Mouse (Mus musculus) G1E (cell line): ENCODE data around the gene Il1b. TPM values are rescaled to one million over a fixed set of nuclear protein-coding genes. Genes with fewer than 3 reads are reported as not detected.

Experiments used
- ATAC-seq: 2 replicates; pipeline ENCODE4 v1.8.0; 2016; ENCODE audit warnings: mild to moderate bottlenecking; ENCODE audit not compliant: insufficient number of reproducible peaks, poor library complexity, low FRiP score, severe bottlenecking; ENCODE audit errors: extremely low read depth
- DNase-seq: peaks from one replicate; pipeline ENCODE4 v3.0.0; 2012; ENCODE audit warnings: low spot score
- H3K27me3 ChIP-seq: 2 replicates; pipeline ENCODE4 v1.6.1; 2012; ENCODE audit warnings: mild to moderate bottlenecking, low read length, inconsistent platforms; ENCODE audit not compliant: insufficient read depth
- H3K36me3 ChIP-seq: replicated peaks from 2 replicates; pipeline ENCODE3; 2012; ENCODE audit warnings: mild to moderate bottlenecking, inconsistent platforms
- H3K4me1 ChIP-seq: 2 replicates; pipeline ENCODE4 v1.6.1; 2012; ENCODE audit warnings: low read depth, low read length, inconsistent platforms, mixed read lengths; ENCODE audit not compliant: insufficient read depth
- H3K4me3 ChIP-seq: 2 replicates; pipeline ENCODE4 v1.5.1; 2012; ENCODE audit warnings: low read depth, mild to moderate bottlenecking, inconsistent platforms, low read length, moderate library complexity, mixed read lengths
- H3K9me3 ChIP-seq: replicated peaks from 2 replicates; pipeline ENCODE4 v1.6.1; 2012; ENCODE audit warnings: inconsistent platforms
- CTCF ChIP-seq: IDR thresholded peaks from 2 replicates; pipeline ENCODE4 v1.5.1; 2012; ENCODE audit warnings: low read depth, low read length, inconsistent platforms, mixed read lengths
- GATA1 ChIP-seq: IDR thresholded peaks from 2 replicates; pipeline ENCODE4 v1.6.1; 2012; ENCODE audit warnings: borderline replicate concordance, low read length, inconsistent platforms, mixed read lengths
- GATA2 ChIP-seq: IDR thresholded peaks from 2 replicates; pipeline ENCODE4 v1.6.1; 2012; ENCODE audit warnings: low read depth, low read length, inconsistent platforms, borderline replicate concordance
- POLR2AphosphoS5 ChIP-seq: IDR thresholded peaks from 2 replicates; pipeline ENCODE4 v1.6.1; 2012; ENCODE audit warnings: low read depth, low read length, inconsistent platforms; ENCODE audit not compliant: insufficient replicate concordance
- TAL1 ChIP-seq: conservative IDR thresholded peaks from 2 replicates; pipeline ENCODE4 v1.6.1; 2012; ENCODE audit warnings: low read depth, low read length, inconsistent platforms, mixed read lengths
- polyA plus RNA-seq: library from polyadenylated mRNA; stranded (reverse); fragments of >175 nt; gene quantifications from 2 replicates; pipeline ENCODE4 v1.2.3, GENCODE M21; 2012
- total RNA-seq, 2 experiments: library from RNA; stranded (forward) in 1 of 2; stranded (reverse) in 1 of 2; fragments of 200-1000 nt in 1 of 2; fragments of >200 nt in 1 of 2; fragmentation: Nextera tagmentation in 1 of 2; gene quantifications; 2 replicates each; pipeline ENCODE4 v1.2.3; 2014 to 2017

Il1b gene
- total and polyA plus RNA-seq, 3 experiments, result 0.26 to 82.2 (median 12.2) TPM

DNA sequence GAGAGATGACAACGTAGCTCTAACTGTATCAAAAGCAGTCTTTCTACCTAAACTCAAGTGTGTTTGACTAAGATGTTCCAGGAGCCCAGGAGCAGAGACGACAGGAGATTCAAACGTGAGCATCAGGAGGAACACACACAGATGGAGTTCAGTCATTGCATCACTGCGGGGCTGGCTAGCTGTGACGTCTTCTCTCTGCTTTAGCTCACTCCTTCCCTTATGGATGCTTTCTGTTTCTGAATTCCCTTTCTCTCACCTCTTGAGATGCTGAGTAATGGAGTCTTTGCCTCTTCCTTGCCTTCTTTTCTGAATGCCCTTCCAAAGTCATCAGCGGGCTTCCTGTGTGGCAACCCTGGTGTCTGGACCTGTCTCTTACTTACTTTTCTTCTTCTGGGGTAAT, 56.1 kb downstream of the Il1b start:
- TF ChIP-seq POLR2AphosphoS5, result no peak
- TF ChIP-seq TAL1, result no peak
- TF ChIP-seq GATA1, result no peak
- TF ChIP-seq GATA2, result no peak
- TF ChIP-seq CTCF, result no peak
- no peaks in the 10 kb centered on the region for H3K36me3 ChIP-seq
- DNase-seq (no peak), ATAC-seq (no peak)
- peaks cover 21% of the 10 kb centered on the region for H3K4me1 ChIP-seq
- H3K9me3 ChIP-seq, result no peaks in the 10 kb centered on the region
- no peak overlapping the region for H3K4me3 ChIP-seq
- peaks cover 58% of the 10 kb centered on the region for H3K27me3 ChIP-seq

Other genes starting within 250 kb of the Il1b start
- 65.3 and 70.6 TPM in 2 replicates for gene Chchd5, start 241.4 kb downstream of the Il1b start, total RNA-seq (2014; fragmentation: Nextera tagmentation)
- gene Chchd5, start 241.4 kb downstream of the Il1b start, total RNA-seq (2017), result 33.9 and 39.1 TPM in 2 replicates
- gene Chchd5, start 241.4 kb downstream of the Il1b start, polyA plus RNA-seq, result 9.0 and 63.3 TPM in 2 replicates
- 38.5 and 47.7 TPM in 2 replicates for gene Slc20a1, start 172.4 kb downstream of the Il1b start, total RNA-seq (2014; fragmentation: Nextera tagmentation)
- gene Slc20a1, start 172.4 kb downstream of the Il1b start, total RNA-seq (2017), result 71.8 and 88.4 TPM in 2 replicates
- gene Slc20a1, start 172.4 kb downstream of the Il1b start, polyA plus RNA-seq, result 27.8 and 31.6 TPM in 2 replicates
- gene Ckap2l, start 73.9 kb downstream of the Il1b start, total RNA-seq (2014; fragmentation: Nextera tagmentation), result 166 and 180 TPM in 2 replicates
- 50.8 and 60.2 TPM in 2 replicates for gene Ckap2l, start 73.9 kb downstream of the Il1b start, total RNA-seq (2017)
- 36.5 and 40.5 TPM in 2 replicates for gene Ckap2l, start 73.9 kb downstream of the Il1b start, polyA plus RNA-seq
- not detected in 2 replicates for gene Il1a, start 61.2 kb downstream of the Il1b start, total RNA-seq (2014; fragmentation: Nextera tagmentation)
- 0.17 and 0.22 TPM in 2 replicates for gene Il1a, start 61.2 kb downstream of the Il1b start, total RNA-seq (2017)
- gene Il1a, start 61.2 kb downstream of the Il1b start, polyA plus RNA-seq, result not detected in 2 replicates
- gene F830045P16Rik, start 165.5 kb upstream of the Il1b start, total RNA-seq (2014; fragmentation: Nextera tagmentation), result not detected in 2 replicates
- gene F830045P16Rik, start 165.5 kb upstream of the Il1b start, total RNA-seq (2017), result not detected in 2 replicates
- gene F830045P16Rik, start 165.5 kb upstream of the Il1b start, polyA plus RNA-seq, result not detected in 2 replicates
- not detected in 2 replicates for gene Sirpa, start 221.7 kb upstream of the Il1b start, total RNA-seq (2014; fragmentation: Nextera tagmentation)
- gene Sirpa, start 221.7 kb upstream of the Il1b start, total RNA-seq (2017), result 0.23 and 1.2 TPM in 2 replicates
- gene Sirpa, start 221.7 kb upstream of the Il1b start, polyA plus RNA-seq, result 0.03 TPM in 1 of 2 replicates, not detected in the other